Mouse (Mus musculus) neural tube, embryonic 13.5 days (tissue): ENCODE data around the gene Braf. TPM values are rescaled to one million over a fixed set of nuclear protein-coding genes. Genes with fewer than 3 reads are reported as not detected.
A peak's percentile ranks its signal among the peaks of the same experiment; 100 is the strongest.
"Not testable (repeated sequence)": the region's sequence is repeated elsewhere in the genome, so short reads cannot be mapped to it uniquely, and the experiment has no call there.

Experiments
- ATAC-seq: fragments of 200-750 bp; cut with Nextera tagmentation; 2 replicates; pipeline ENCODE4 v1.8.0; 2017; ENCODE audit warnings: low read depth, mild to moderate bottlenecking, moderate TSS enrichment, moderate library complexity
- H3K27ac ChIP-seq: fragments of 300-500 bp; sonication (generic); replicated peaks from 2 replicates; pipeline ENCODE4 v1.5.1; 2015; ENCODE audit warnings: moderate library complexity, mild to moderate bottlenecking, inconsistent platforms
- H3K27me3 ChIP-seq: fragments of 300-500 bp; sonication (generic); 2 replicates; pipeline ENCODE4 v1.6.1; 2015; ENCODE audit warnings: mild to moderate bottlenecking, inconsistent platforms
- H3K36me3 ChIP-seq: fragments of 300-500 bp; sonication (generic); 2 replicates; pipeline ENCODE4 v1.6.1; 2015; ENCODE audit warnings: mild to moderate bottlenecking, inconsistent platforms
- H3K4me1 ChIP-seq: fragments of 300-500 bp; sonication (generic); replicated peaks from 2 replicates; pipeline ENCODE4 v1.6.1; 2015; ENCODE audit warnings: inconsistent platforms
- H3K4me2 ChIP-seq: fragments of 300-500 bp; sonication (generic); 2 replicates; pipeline ENCODE4 v1.6.1; 2015; ENCODE audit warnings: inconsistent platforms, mild to moderate bottlenecking, moderate library complexity
- H3K4me3 ChIP-seq: fragments of 300-500 bp; sonication (generic); 2 replicates; pipeline ENCODE4 v1.5.1; 2015; ENCODE audit warnings: mild to moderate bottlenecking, inconsistent platforms
- H3K9ac ChIP-seq: fragments of 300-500 bp; sonication (generic); 2 replicates; pipeline ENCODE4 v1.6.1; 2015; ENCODE audit warnings: moderate library complexity, mild to moderate bottlenecking, inconsistent platforms
- H3K9me3 ChIP-seq: fragments of 300-500 bp; sonication (generic); 2 replicates; pipeline ENCODE4 v1.6.1; 2016; ENCODE audit warnings: inconsistent platforms
- WGBS: fragments of 180-500 bp; shearing (Covaris S2); methylation state at CpG from one replicate; pipeline ENCODE4 v1.1.7; 2015; 5-methylcytosine and 5-hydroxymethylcytosine counted together
- polyA plus RNA-seq: library from polyadenylated mRNA; unstranded; fragments of >200 nt; fragmentation: Nextera tagmentation; extraction: Ambion mirVana; gene quantifications from 2 replicates; pipeline ENCODE4 v1.2.1, GENCODE M21; 2015

The Braf gene
- 24.9 and 25.3 TPM in 2 replicates for polyA plus RNA-seq

DNA sequence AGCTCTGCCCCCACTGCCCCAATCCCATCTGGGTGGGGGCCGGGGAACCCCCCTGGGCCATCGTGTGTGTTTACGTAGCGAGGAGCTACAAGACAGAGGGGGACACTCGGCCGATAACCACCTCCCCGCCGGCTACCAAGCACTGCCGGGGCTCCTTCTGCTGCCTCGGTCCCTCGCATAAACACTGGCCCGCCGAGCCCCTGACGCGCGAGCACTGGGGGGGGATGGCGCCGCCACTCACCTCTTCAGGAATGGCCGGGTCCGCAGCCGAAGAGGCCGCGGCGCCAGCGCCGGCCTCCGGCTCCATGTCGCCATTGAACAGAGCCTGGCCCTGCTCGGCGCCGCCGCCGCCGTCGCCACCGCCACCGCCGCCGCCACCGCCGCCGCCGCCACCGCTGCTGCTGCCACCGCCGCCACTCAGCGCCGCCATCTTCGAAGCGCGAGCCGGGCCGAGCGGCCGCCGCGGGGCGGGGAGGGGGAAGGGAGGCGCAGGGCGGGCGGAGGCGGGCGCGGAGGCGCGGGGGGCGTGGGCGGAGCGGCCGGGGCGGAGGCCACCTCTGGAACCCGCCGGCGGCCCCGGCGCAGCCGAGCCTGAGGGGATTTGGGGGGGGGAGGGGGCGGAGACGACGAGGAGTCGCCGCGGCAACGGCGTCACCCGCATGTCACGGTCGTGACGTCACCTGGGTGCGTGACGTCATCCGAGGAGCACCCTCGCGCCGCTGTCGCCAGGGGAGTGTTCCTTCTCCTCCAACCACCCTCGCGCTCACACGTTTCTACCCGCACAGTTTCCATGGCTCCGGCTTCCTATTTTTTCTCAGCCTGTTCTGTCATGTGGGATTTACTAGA lies at the start of gene Braf:
Gene Braf (minus strand): TSS at position 598 of the 846 bp plus-strand sequence.
- under 1% methylated on average over 60 of the region's 101 CpGs for WGBS
- Histone ChIP-seq H3K4me3 (peak within 1 kb of the TSS; percentile 96), H3K9ac (peak within 1 kb of the TSS; percentile 98), H3K27ac (peak within 1 kb of the TSS; percentile 98), H3K9me3 (no peaks in the 10 kb centered on the region), H3K4me2 (peak within 1 kb of the TSS; percentile 72), H3K36me3 (no peaks in the 10 kb centered on the region), H3K4me1 (peaks cover 35% of the 10 kb centered on the region), H3K27me3 (no peaks in the 10 kb centered on the region)
- ATAC-seq: peak; percentile 92

GRCm38 (mm10) chr6:39775029-39775428 lies 49.8 kb upstream of the Braf start:
- Histone ChIP-seq H3K4me3 (no peak overlapping the region), H3K27ac (no peak overlapping the region), H3K36me3 (no peaks in the 10 kb centered on the region), H3K9ac (no peak overlapping the region), H3K27me3 (no peaks in the 10 kb centered on the region), H3K4me1 (no peaks in the 10 kb centered on the region), H3K4me2 (no peak overlapping the region), H3K9me3 (no peaks in the 10 kb centered on the region)
- no peak for ATAC-seq
- 91% methylated on average over 9 of the region's 9 CpGs for WGBS

DNA sequence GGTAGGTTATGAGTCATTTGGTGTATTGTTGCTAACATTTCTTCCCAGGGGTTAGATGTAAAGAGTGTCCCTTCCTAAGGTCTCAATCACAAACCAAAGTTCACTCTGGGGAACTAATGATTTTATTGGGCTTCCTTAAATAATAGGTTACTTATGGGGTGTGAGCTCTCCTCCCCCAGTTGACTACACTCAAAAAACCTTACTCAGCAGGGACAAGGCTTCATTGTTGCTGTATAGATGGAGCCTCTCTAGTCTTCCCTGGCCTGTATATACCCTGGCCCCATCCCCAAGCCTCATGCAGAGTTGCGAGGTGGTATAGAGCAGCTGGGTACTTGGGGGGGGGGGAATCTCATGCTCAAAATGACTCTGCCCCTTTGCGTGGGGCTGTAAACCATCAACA lies 32.0 kb upstream of the Braf start:
- 50% methylated on average over 2 of the region's 2 CpGs for WGBS
- H3K4me3 ChIP-seq: no peak overlapping the region
- no peak for ATAC-seq
- H3K27me3 ChIP-seq: no peaks in the 10 kb centered on the region
- H3K4me1 ChIP-seq: no peaks in the 10 kb centered on the region
- H3K9ac ChIP-seq: no peak overlapping the region
- H3K9me3 ChIP-seq: no peaks in the 10 kb centered on the region
- H3K36me3 ChIP-seq: no peaks in the 10 kb centered on the region
- H3K27ac ChIP-seq: no peak overlapping the region
- H3K4me2 ChIP-seq: no peak overlapping the region

GRCm38 (mm10) chr6:39749881-39750280 lies 24.6 kb upstream of the Braf start:
- no peak overlapping the region for H3K9ac ChIP-seq
- no peak overlapping the region for H3K4me3 ChIP-seq
- WGBS: 13% methylated on average over 6 of the region's 6 CpGs
- ATAC-seq: no peak
- no peaks in the 10 kb centered on the region for H3K9me3 ChIP-seq
- no peak overlapping the region for H3K27ac ChIP-seq
- no peaks in the 10 kb centered on the region for H3K4me1 ChIP-seq
- no peaks in the 10 kb centered on the region for H3K27me3 ChIP-seq
- no peaks in the 10 kb centered on the region for H3K36me3 ChIP-seq
- no peak overlapping the region for H3K4me2 ChIP-seq

DNA sequence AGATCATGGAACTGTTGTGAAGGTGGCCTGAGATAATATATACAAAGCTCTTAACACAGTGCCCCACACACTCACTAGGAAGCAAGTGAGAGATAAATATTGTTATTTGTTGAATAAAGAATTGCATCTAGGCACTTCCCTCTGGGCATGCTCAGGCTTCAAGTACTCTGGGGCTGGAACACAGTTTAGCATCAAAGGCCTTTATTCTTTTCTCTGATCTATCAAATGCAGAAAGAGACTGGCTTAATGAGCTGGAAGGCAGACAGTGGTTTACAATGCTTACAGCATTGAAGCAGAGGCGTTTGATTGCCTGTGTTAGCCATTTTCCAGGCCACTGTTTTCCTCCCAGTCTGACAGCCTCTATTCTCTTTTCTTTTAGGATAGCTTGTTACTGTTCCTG lies 21.8 kb upstream of the Braf start:
- Histone ChIP-seq H3K4me2 (no peak overlapping the region), H3K9me3 (no peaks in the 10 kb centered on the region), H3K36me3 (no peaks in the 10 kb centered on the region), H3K27me3 (no peaks in the 10 kb centered on the region), H3K27ac (peak overlapping the region; percentile 57), H3K4me1 (no peaks in the 10 kb centered on the region), H3K4me3 (no peak overlapping the region), H3K9ac (no peak overlapping the region)
- WGBS: 0% methylated on average over 1 of the region's 1 CpGs
- no peak for ATAC-seq

DNA sequence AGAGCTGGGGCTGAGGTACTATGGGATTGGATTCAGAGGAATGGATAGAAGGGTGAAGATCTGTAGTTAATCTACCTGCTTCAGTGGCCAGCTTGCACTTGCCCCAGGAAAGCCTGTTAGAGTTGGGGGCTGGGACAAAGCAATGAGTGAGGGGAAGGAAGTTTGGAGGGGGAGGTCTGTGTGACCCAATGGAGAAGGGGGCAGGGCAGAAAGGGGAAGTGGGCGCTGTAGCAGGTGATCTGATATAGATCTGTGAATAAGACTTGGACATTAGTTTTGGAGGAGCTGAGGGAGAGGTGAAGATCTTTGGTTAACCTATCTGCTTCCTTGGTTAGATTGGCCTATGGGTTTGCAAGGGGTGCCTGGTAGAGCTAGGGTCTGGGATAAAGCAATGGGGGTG lies 20.2 kb upstream of the Braf start:
- no peak overlapping the region for H3K4me3 ChIP-seq
- H3K27ac ChIP-seq: no peak overlapping the region
- H3K9me3 ChIP-seq: no peaks in the 10 kb centered on the region
- no peak overlapping the region for H3K9ac ChIP-seq
- 90% methylated on average over 1 of the region's 1 CpGs for WGBS
- no peak for ATAC-seq
- H3K36me3 ChIP-seq: no peaks in the 10 kb centered on the region
- H3K4me1 ChIP-seq: no peaks in the 10 kb centered on the region
- no peak overlapping the region for H3K4me2 ChIP-seq
- H3K27me3 ChIP-seq: no peaks in the 10 kb centered on the region

GRCm38 (mm10) chr6:39739698-39740097 lies 14.4 kb upstream of the Braf start:
- not testable (repeated sequence) for H3K27me3 ChIP-seq, H3K4me2 ChIP-seq, H3K4me1 ChIP-seq, H3K36me3 ChIP-seq, H3K27ac ChIP-seq, ATAC-seq, H3K9ac ChIP-seq, H3K4me3 ChIP-seq, H3K9me3 ChIP-seq
- 87% methylated on average over 9 of the region's 9 CpGs for WGBS

GRCm38 (mm10) chr6:39728095-39728494 lies 2.8 kb upstream of the Braf start:
- no peak for ATAC-seq
- Histone ChIP-seq H3K9ac (no peak overlapping the region), H3K36me3 (no peaks in the 10 kb centered on the region), H3K27me3 (no peaks in the 10 kb centered on the region), H3K27ac (no peak overlapping the region), H3K4me3 (no peak overlapping the region), H3K9me3 (no peaks in the 10 kb centered on the region), H3K4me1 (peaks cover 13% of the 10 kb centered on the region), H3K4me2 (no peak overlapping the region)
- 83% methylated on average over 5 of the region's 5 CpGs for WGBS

DNA sequence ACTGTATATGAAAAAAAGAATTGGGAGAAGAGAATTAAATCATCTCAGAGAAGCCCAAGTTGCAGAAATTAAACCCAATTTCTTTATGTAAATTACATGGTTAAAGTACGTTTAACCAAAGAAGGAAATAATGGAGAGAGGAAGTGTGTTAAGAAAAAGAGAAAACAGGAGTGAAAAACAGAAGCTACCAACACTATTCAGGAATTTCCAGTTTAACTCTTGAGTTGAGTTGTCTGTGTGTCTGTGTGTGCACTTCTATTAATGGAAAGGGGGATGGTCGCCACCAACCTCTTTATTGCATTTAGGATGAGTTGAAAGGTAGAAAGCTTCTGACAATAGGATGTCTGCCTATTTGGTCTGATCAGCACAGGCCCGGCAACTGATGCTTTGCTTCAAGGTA lies 886 bp upstream of the Braf start:
- H3K9ac ChIP-seq: no peak overlapping the region
- peaks cover 25% of the 10 kb centered on the region for H3K4me1 ChIP-seq
- 81% methylated on average over 3 of the region's 3 CpGs for WGBS
- no peak overlapping the region for H3K4me2 ChIP-seq
- no peaks in the 10 kb centered on the region for H3K36me3 ChIP-seq
- no peak overlapping the region for H3K27ac ChIP-seq
- H3K4me3 ChIP-seq: no peak overlapping the region
- no peaks in the 10 kb centered on the region for H3K9me3 ChIP-seq
- no peak for ATAC-seq
- no peaks in the 10 kb centered on the region for H3K27me3 ChIP-seq

DNA sequence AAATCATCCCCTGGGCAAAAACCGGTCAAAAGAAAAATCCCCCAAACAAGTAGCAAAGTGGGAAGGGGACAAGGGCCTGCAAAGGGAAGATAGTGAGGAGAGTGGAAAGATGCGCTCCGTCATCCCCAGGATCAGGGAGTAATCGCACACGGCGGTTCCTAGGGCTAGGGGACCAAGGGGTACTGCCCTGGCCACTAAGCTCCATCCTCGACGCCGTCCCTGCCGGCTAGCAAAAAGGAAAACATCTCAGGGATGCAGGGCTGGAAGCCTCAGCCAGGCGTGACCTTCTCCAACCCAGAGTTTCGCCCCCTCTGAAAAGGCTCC lies 759 bp downstream of the Braf start:
- Histone ChIP-seq H3K9me3 (no peaks in the 10 kb centered on the region), H3K4me1 (peaks cover 35% of the 10 kb centered on the region), H3K27me3 (no peaks in the 10 kb centered on the region), H3K27ac (peak overlapping the region; percentile 98), H3K4me3 (peak overlapping the region; percentile 96), H3K9ac (peak overlapping the region; percentile 98), H3K36me3 (no peaks in the 10 kb centered on the region), H3K4me2 (peak overlapping the region; percentile 72)
- WGBS: 0% methylated on average over 12 of the region's 12 CpGs
- ATAC-seq: peak; percentile 69

GRCm38 (mm10) chr6:39724071-39724470 lies 1.2 kb downstream of the Braf start:
- WGBS: under 1% methylated on average over 7 of the region's 7 CpGs
- H3K4me3 ChIP-seq: peak overlapping the region; percentile 96
- peak overlapping the region; percentile 98 for H3K9ac ChIP-seq
- H3K27ac ChIP-seq: peak overlapping the region; percentile 98
- peaks cover 35% of the 10 kb centered on the region for H3K4me1 ChIP-seq
- no peaks in the 10 kb centered on the region for H3K9me3 ChIP-seq
- ATAC-seq: no peak
- H3K36me3 ChIP-seq: no peaks in the 10 kb centered on the region
- H3K27me3 ChIP-seq: no peaks in the 10 kb centered on the region
- peak overlapping the region; percentile 72 for H3K4me2 ChIP-seq

- H3K9ac ChIP-seq: no peak overlapping the region
- no peak overlapping the region for H3K27ac ChIP-seq
- H3K36me3 ChIP-seq: no peaks in the 10 kb centered on the region
- no peak for ATAC-seq
- no peaks in the 10 kb centered on the region for H3K27me3 ChIP-seq
- H3K4me2 ChIP-seq: no peak overlapping the region
- no peak overlapping the region for H3K4me3 ChIP-seq
- no peaks in the 10 kb centered on the region for H3K9me3 ChIP-seq
- WGBS: 57% methylated on average over 6 of the region's 6 CpGs
- peaks cover 39% of the 10 kb centered on the region for H3K4me1 ChIP-seq
Measured at GRCm38 (mm10) chr6:39718567-39718966, 6.7 kb downstream of the Braf start.

DNA sequence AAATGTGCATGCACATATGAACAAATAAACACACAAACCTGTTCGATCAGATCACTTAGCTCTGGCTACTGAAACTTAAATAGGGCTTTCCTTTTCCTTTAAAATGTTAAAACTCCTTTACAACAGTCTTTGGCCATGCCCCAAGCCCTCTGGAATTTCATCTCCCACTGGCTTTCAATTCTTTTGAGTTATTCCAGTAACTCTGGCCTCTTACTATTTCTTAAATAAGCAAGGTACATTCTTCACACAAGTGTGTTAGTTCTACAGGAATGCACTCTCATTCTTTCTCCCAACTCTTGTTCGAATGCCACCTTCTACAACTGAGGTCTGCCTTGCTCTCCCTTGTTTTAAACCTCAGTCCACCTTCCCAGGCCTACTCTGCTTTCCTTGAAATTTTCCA lies 8.2 kb downstream of the Braf start:
- Histone ChIP-seq H3K4me3 (no peak overlapping the region), H3K27me3 (no peaks in the 10 kb centered on the region), H3K4me1 (peaks cover 26% of the 10 kb centered on the region), H3K27ac (no peak overlapping the region), H3K9ac (no peak overlapping the region), H3K4me2 (no peak overlapping the region), H3K36me3 (no peaks in the 10 kb centered on the region), H3K9me3 (no peaks in the 10 kb centered on the region)
- no peak for ATAC-seq
- WGBS: 92% methylated on average over 2 of the region's 2 CpGs
